Mouse (Mus musculus) kidney, adult 8-10 months (tissue): ENCODE data around the gene Zfp827.
"Not testable (repeated sequence)": the region's sequence is repeated elsewhere in the genome, so short reads cannot be mapped to it uniquely, and the experiment has no call there.

Source experiments
- DNase-seq, 2 experiments: peaks; one replicate each; pipeline ENCODE4 v3.0.0; 2022

Gene Zfp827

GRCm38 (mm10) chr8:79113533-79113932 is 85.3 kb downstream of the Zfp827 start:
- no peak for DNase-seq

GRCm38 (mm10) chr8:79114561-79114960 is 86.3 kb downstream of the Zfp827 start:
- peak; percentile 58 for DNase-seq

GRCm38 (mm10) chr8:79116436-79116835 is 88.2 kb downstream of the Zfp827 start:
- DNase-seq: no peak

GRCm38 (mm10) chr8:79117711-79118110 is 89.5 kb downstream of the Zfp827 start:
- no peak for DNase-seq

GRCm38 (mm10) chr8:79121614-79122013 is 93.4 kb downstream of the Zfp827 start:
- no peak for DNase-seq

GRCm38 (mm10) chr8:79124231-79124630 is 96.0 kb downstream of the Zfp827 start:
- DNase-seq: no peak

- no peak for DNase-seq
Measured at GRCm38 (mm10) chr8:79127211-79127816, 99.1 kb downstream of the Zfp827 start.

GRCm38 (mm10) chr8:79128534-79128933 is 100.3 kb downstream of the Zfp827 start:
- not testable (repeated sequence) for DNase-seq

- DNase-seq: no peak
Measured at GRCm38 (mm10) chr8:79139614-79140013, 111.4 kb downstream of the Zfp827 start.

GRCm38 (mm10) chr8:79140981-79141380 is 112.7 kb downstream of the Zfp827 start:
- no peak for DNase-seq

- no peak for DNase-seq
Measured at GRCm38 (mm10) chr8:79141592-79141991, 113.4 kb downstream of the Zfp827 start.

GRCm38 (mm10) chr8:79143729-79144128 is 115.5 kb downstream of the Zfp827 start:
- no peak for DNase-seq

- DNase-seq: no peak
Measured at GRCm38 (mm10) chr8:79145210-79145609, 117.0 kb downstream of the Zfp827 start.

- DNase-seq: no peak
Measured at GRCm38 (mm10) chr8:79145626-79146025, 117.4 kb downstream of the Zfp827 start.

- no peak for DNase-seq
Measured at GRCm38 (mm10) chr8:79148799-79149198, 120.6 kb downstream of the Zfp827 start.

GRCm38 (mm10) chr8:79149880-79150279 is 121.6 kb downstream of the Zfp827 start:
- no peak for DNase-seq

GRCm38 (mm10) chr8:79150544-79151192 is 122.4 kb downstream of the Zfp827 start:
- no peak for DNase-seq

GRCm38 (mm10) chr8:79151644-79152043 is 123.4 kb downstream of the Zfp827 start:
- DNase-seq: no peak

- DNase-seq: peak in 1 of 2 experiments; percentile 37
Measured at GRCm38 (mm10) chr8:79153201-79153600, 125.0 kb downstream of the Zfp827 start.

- no peak for DNase-seq
Measured at GRCm38 (mm10) chr8:79153637-79154036, 125.4 kb downstream of the Zfp827 start.

GRCm38 (mm10) chr8:79155556-79156161 is 127.4 kb downstream of the Zfp827 start:
- DNase-seq: no peak

GRCm38 (mm10) chr8:79157366-79157765 is 129.1 kb downstream of the Zfp827 start:
- no peak for DNase-seq

- DNase-seq: no peak
Measured at GRCm38 (mm10) chr8:79158357-79158756, 130.1 kb downstream of the Zfp827 start.

GRCm38 (mm10) chr8:79159397-79159796 is 131.2 kb downstream of the Zfp827 start:
- no peak for DNase-seq
